Mouse (Mus musculus) liver, embryonic 14.5 days (tissue): ENCODE results near the gene Iqch. TPM values are rescaled to one million over a fixed set of nuclear protein-coding genes. Genes with fewer than 3 reads are reported as not detected.
A peak's percentile ranks its signal among the peaks of the same experiment; 100 is the strongest.

Source experiments
- ATAC-seq: fragments of 200-750 bp; cut with Nextera tagmentation; 2 replicates; pipeline ENCODE4 v1.8.0; 2017; ENCODE audit warnings: moderate number of reproducible peaks, mild to moderate bottlenecking, moderate library complexity; ENCODE audit not compliant: insufficient read depth
- DNase-seq, 3 experiments: peaks; one replicate each; pipeline ENCODE4 v3.0.0-alpha.2; 2012 to 2013; ENCODE audit warnings: low read depth in 3 of 3, low spot score in 3 of 3
- H3K27ac ChIP-seq: fragments of 300-500 bp; sonication (generic); 2 replicates; pipeline ENCODE4 v1.5.1; 2014; ENCODE audit warnings: moderate library complexity, mild to moderate bottlenecking, control low read depth, inconsistent platforms
- H3K27me3 ChIP-seq: fragments of 300-500 bp; sonication (generic); 2 replicates; pipeline ENCODE4 v1.6.1; 2014; ENCODE audit warnings: mild to moderate bottlenecking, low read length, moderate library complexity; ENCODE audit not compliant: control insufficient read depth, insufficient read depth
- H3K36me3 ChIP-seq: fragments of 300-500 bp; sonication (generic); replicated peaks from 2 replicates; pipeline ENCODE4 v1.6.1; 2014; ENCODE audit warnings: low read depth; ENCODE audit not compliant: control insufficient read depth, insufficient read depth
- H3K4me1 ChIP-seq, 2 experiments: fragments of 200-500 bp in 1 of 2; fragments of 300-500 bp in 1 of 2; sonication (generic) in 1 of 2; replicated peaks; 2 replicates each; pipeline ENCODE4 v1.6.1; 2012 to 2014; ENCODE audit warnings: antibody characterized with exemption in 1 of 2, inconsistent platforms in 1 of 2, low read length in 1 of 2; ENCODE audit not compliant: control insufficient read depth in 2 of 2, insufficient read depth in 2 of 2
- H3K4me2 ChIP-seq: fragments of 300-500 bp; sonication (generic); 2 replicates; pipeline ENCODE4 v1.6.1; 2014; ENCODE audit warnings: low read depth, mild to moderate bottlenecking, control low read depth, moderate library complexity
- H3K4me3 ChIP-seq, 2 experiments: fragments of 200-500 bp in 1 of 2; fragments of 300-500 bp in 1 of 2; sonication (generic) in 1 of 2; 2 replicates each; pipeline ENCODE4 v1.5.1; 2012 to 2014; ENCODE audit warnings: low read depth in 2 of 2, low read length in 2 of 2, mild to moderate bottlenecking in 2 of 2, control low read depth in 1 of 2, inconsistent platforms in 1 of 2, moderate library complexity in 1 of 2; ENCODE audit not compliant: insufficient read depth in 1 of 2
- H3K9ac ChIP-seq: fragments of 300-500 bp; sonication (generic); replicated peaks from 2 replicates; pipeline ENCODE4 v1.6.1; 2014; ENCODE audit warnings: mild to moderate bottlenecking, control low read depth, moderate library complexity
- H3K9me3 ChIP-seq: fragments of 300-500 bp; sonication (generic); 2 replicates; pipeline ENCODE4 v1.6.1; 2016; ENCODE audit warnings: low read length, mixed read lengths; ENCODE audit not compliant: control insufficient read depth
- CTCF ChIP-seq: IDR thresholded peaks from 2 replicates; pipeline ENCODE4 v1.5.1; 2016; ENCODE audit warnings: antibody characterized with exemption, low read depth, control low read depth
- EP300 ChIP-seq: IDR thresholded peaks from 2 replicates; pipeline ENCODE4 v1.6.1; 2016; ENCODE audit warnings: antibody characterized with exemption, low read depth
- whole genome bisulfite sequencing: fragments of 180-500 bp; shearing (Covaris S2); extraction: QIAGEN DNeasy Blood & Tissue Kit; methylation state at CpG from one replicate; pipeline ENCODE4 v1.1.7; 2014; ENCODE audit not compliant: insufficient replicate concordance; 5-methylcytosine and 5-hydroxymethylcytosine counted together
- polyA plus RNA-seq, 2 experiments: library from polyadenylated mRNA; depleted of rRNA in 1 of 2; stranded (reverse) in 1 of 2; unstranded in 1 of 2; fragments of >200 nt; fragmentation: Nextera tagmentation in 1 of 2; extraction: Ambion mirVana in 1 of 2; gene quantifications; 2 replicates each; pipeline versions ENCODE4 v1.2.1 to v1.2.3; 2012 to 2014

Gene Iqch
- polyA plus RNA-seq, 2 experiments = not detected

DNA sequence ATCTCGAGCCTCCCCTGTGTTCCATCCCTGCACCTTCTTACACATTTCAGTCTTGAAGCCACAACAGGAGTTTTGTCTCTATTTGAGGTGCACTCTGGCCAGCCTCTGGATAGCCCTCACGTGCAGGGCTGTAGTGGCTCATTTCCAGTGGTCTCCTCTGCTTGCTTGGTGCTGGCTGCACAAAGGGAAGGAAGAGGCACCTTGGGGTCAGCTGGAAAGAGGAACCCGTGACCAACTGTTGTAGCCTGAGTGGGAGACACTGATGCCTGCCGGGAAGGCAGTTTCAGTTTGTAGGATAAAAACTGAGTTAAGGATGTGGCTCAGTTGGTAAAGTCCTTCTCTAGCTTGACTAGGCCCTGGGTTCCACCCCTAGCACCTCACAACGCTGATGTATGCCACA lies 9.7 kb upstream of the Iqch start:
- H3K36me3 ChIP-seq = peaks cover 4% of the 10 kb centered on the region; the same call in 1 of the 2 replicates
- no peaks in the 10 kb centered on the region for H3K9me3 ChIP-seq
- H3K9ac ChIP-seq = no peak overlapping the region
- H3K4me2 ChIP-seq = no peak overlapping the region
- ATAC-seq (no peak), DNase-seq (no peak)
- WGBS = 27% methylated on average over 5 of the region's 5 CpGs
- TF ChIP-seq EP300 = no peak
- no peak for TF ChIP-seq CTCF
- H3K4me1 ChIP-seq = peaks cover 0 to 22% of the 10 kb centered on the region in 2 experiments; a peak in 2 of 4 replicates
- no peaks in the 10 kb centered on the region for H3K27me3 ChIP-seq
- no peak overlapping the region for H3K4me3 ChIP-seq
- no peak overlapping the region for H3K27ac ChIP-seq

- no peak overlapping the region for H3K9ac ChIP-seq
- TF ChIP-seq EP300 = no peak
- no peak for TF ChIP-seq CTCF
- no peaks in the 10 kb centered on the region for H3K27me3 ChIP-seq
- DNase-seq (no peak), ATAC-seq (no peak)
- H3K4me1 ChIP-seq = peaks cover 0 to 22% of the 10 kb centered on the region in 2 experiments; a peak in 2 of 4 replicates
- H3K4me2 ChIP-seq = no peak overlapping the region; the same call in 1 of the 2 replicates
- H3K9me3 ChIP-seq = no peaks in the 10 kb centered on the region
- H3K27ac ChIP-seq = no peak overlapping the region
- H3K4me3 ChIP-seq = no peak overlapping the region
- no peaks in the 10 kb centered on the region for H3K36me3 ChIP-seq
- 26% methylated on average over 13 of the region's 13 CpGs for WGBS
These were observed 8.6 kb upstream of the Iqch start for GRCm38 (mm10) chr9:63610841-63611366.

DNA sequence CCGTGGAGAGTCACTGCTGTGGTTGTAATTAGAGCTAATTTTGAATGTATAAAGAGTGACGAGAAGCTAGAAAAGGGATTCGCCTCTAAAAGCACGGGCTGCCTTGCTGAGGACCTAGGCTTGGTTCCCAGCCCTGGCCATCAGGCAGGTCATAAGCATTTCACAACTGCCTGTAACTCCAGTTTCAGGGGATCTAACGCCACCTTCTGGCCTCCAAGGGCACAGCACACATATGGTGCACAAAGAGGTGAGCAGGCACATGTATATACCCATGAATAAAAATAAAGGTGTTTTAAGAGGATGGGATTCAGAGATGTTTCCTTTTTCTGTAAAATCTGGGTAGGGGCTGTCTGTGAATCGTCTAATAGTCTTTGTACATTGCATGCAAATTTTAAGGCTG lies 7.9 kb upstream of the Iqch start:
- Histone ChIP-seq H3K36me3 (no peaks in the 10 kb centered on the region), H3K9ac (no peak overlapping the region), H3K27ac (no peak overlapping the region), H3K4me1 (peaks cover 0 to 22% of the 10 kb centered on the region in 2 experiments; a peak in 2 of 4 replicates), H3K4me2 (no peak overlapping the region), H3K27me3 (no peaks in the 10 kb centered on the region), H3K9me3 (no peaks in the 10 kb centered on the region), H3K4me3 (no peak overlapping the region)
- WGBS = 78% methylated on average over 6 of the region's 6 CpGs
- TF ChIP-seq CTCF (peak; percentile 51), EP300 (no peak)
- no peak for ATAC-seq
- no peak for DNase-seq

DNA sequence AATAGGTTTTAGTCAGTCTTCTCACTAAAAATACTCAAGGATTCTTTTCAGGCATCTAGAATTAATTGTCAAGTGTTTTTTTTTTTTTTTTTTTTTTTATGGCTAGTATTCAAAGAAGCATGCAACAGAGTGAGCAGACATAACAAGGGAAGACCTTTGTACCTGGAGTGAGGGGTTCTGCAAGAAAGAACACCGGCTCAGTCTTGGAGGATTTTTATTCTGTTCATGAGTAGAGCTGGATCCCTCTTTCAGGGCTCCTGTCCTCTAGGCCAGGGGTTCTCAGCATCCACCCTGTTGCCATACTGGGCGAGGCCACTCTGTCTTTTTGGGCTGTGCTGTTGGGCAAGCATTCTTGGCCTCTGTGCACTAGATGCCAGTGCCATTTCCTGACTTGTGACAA lies 7.5 kb upstream of the Iqch start:
- DNase-seq = no peak
- no peak overlapping the region for H3K9ac ChIP-seq
- peaks cover 0 to 21% of the 10 kb centered on the region in 2 experiments; a peak in 2 of 4 replicates for H3K4me1 ChIP-seq
- 86% methylated on average over 2 of the region's 2 CpGs for WGBS
- no peaks in the 10 kb centered on the region for H3K36me3 ChIP-seq
- no peak for ATAC-seq
- H3K9me3 ChIP-seq = no peaks in the 10 kb centered on the region
- TF ChIP-seq EP300 = no peak
- H3K27me3 ChIP-seq = no peaks in the 10 kb centered on the region
- no peak overlapping the region for H3K4me3 ChIP-seq
- H3K4me2 ChIP-seq = no peak overlapping the region
- no peak overlapping the region for H3K27ac ChIP-seq

DNA sequence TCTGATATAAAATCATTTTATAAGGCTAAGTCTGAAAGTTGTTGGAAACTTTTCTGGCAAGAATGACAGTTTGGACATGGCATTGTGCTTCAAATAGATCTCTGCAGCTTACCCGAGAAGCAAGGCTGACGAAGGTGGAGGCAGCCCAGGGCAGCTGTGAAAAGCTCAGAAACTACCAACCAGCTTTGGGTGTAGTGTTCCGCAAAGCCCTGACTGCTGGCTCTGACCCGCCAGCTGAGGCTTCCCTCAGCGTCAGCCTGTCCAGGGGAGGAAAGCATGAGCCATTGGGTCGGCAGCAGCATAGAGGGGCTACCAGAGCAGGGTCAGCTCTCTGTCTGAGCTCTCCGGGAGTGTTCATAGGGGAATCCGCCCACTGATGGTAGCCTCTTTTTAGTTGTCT lies 7.0 kb upstream of the Iqch start:
- Histone ChIP-seq H3K4me1 (peaks cover 0 to 17% of the 10 kb centered on the region in 2 experiments; a peak in 2 of 4 replicates), H3K4me3 (no peak overlapping the region), H3K4me2 (no peak overlapping the region), H3K9me3 (no peaks in the 10 kb centered on the region), H3K27ac (no peak overlapping the region), H3K27me3 (no peaks in the 10 kb centered on the region), H3K9ac (no peak overlapping the region), H3K36me3 (no peaks in the 10 kb centered on the region)
- no peak for TF ChIP-seq CTCF
- no peak for TF ChIP-seq EP300
- no peak for ATAC-seq
- 72% methylated on average over 8 of the region's 8 CpGs for WGBS
- no peak for DNase-seq
